Mouse (Mus musculus) lung, embryonic 14.5 days (tissue): ENCODE data around the gene Cryba4. TPM values are rescaled to one million over a fixed set of nuclear protein-coding genes. Genes with fewer than 3 reads are reported as not detected.

Source experiments
- ATAC-seq: fragments of 200-750 bp; cut with Nextera tagmentation; 2 replicates; pipeline ENCODE4 v1.8.0; 2017; ENCODE audit warnings: mild to moderate bottlenecking, moderate TSS enrichment, moderate library complexity; ENCODE audit not compliant: insufficient read depth
- DNase-seq: peaks from one replicate; pipeline ENCODE4 v3.0.0-alpha.2; 2015
- H3K27ac ChIP-seq: fragments of 300-500 bp; sonication (generic); 2 replicates; pipeline ENCODE4 v1.5.1; 2014; ENCODE audit warnings: low read depth, mild to moderate bottlenecking, moderate library complexity
- H3K27me3 ChIP-seq: fragments of 300-500 bp; sonication (generic); 2 replicates; pipeline ENCODE4 v1.6.1; 2014; ENCODE audit warnings: low read length, control low read depth; ENCODE audit not compliant: insufficient read depth
- H3K36me3 ChIP-seq: fragments of 300-500 bp; sonication (generic); 2 replicates; pipeline ENCODE4 v1.6.1; 2014; ENCODE audit warnings: control low read depth; ENCODE audit not compliant: insufficient read depth
- H3K4me1 ChIP-seq: fragments of 300-500 bp; sonication (generic); 2 replicates; pipeline ENCODE4 v1.6.1; 2014; ENCODE audit warnings: antibody characterized with exemption, control low read depth; ENCODE audit not compliant: insufficient read depth
- H3K4me2 ChIP-seq: fragments of 300-500 bp; sonication (generic); 2 replicates; pipeline ENCODE4 v1.6.1; 2014; ENCODE audit warnings: mild to moderate bottlenecking
- H3K4me3 ChIP-seq: fragments of 300-500 bp; sonication (generic); 2 replicates; pipeline ENCODE4 v1.5.1; 2014; ENCODE audit warnings: low read depth, low read length
- H3K9ac ChIP-seq: fragments of 300-500 bp; sonication (generic); 2 replicates; pipeline ENCODE4 v1.6.1; 2014
- H3K9me3 ChIP-seq: fragments of 300-500 bp; sonication (generic); 2 replicates; pipeline ENCODE4 v1.6.1; 2016; ENCODE audit warnings: low read depth, low read length, control low read depth
- CTCF ChIP-seq: IDR thresholded peaks from 2 replicates; pipeline ENCODE4 v1.5.1; 2016; ENCODE audit warnings: antibody characterized with exemption, low read depth
- WGBS: fragments of 180-500 bp; shearing (Covaris S2); extraction: QIAGEN DNeasy Blood & Tissue Kit; methylation state at CpG from one replicate; pipeline ENCODE4 v1.1.7; 2014; 5-methylcytosine and 5-hydroxymethylcytosine counted together
- polyA plus RNA-seq: library from polyadenylated mRNA; unstranded; fragments of >200 nt; fragmentation: Nextera tagmentation; extraction: Ambion mirVana; gene quantifications from 2 replicates; pipeline ENCODE4 v1.2.1, GENCODE M21; 2014

Gene Cryba4
- polyA plus RNA-seq, 1 experiment from 2014 or later = 2.7 TPM

DNA sequence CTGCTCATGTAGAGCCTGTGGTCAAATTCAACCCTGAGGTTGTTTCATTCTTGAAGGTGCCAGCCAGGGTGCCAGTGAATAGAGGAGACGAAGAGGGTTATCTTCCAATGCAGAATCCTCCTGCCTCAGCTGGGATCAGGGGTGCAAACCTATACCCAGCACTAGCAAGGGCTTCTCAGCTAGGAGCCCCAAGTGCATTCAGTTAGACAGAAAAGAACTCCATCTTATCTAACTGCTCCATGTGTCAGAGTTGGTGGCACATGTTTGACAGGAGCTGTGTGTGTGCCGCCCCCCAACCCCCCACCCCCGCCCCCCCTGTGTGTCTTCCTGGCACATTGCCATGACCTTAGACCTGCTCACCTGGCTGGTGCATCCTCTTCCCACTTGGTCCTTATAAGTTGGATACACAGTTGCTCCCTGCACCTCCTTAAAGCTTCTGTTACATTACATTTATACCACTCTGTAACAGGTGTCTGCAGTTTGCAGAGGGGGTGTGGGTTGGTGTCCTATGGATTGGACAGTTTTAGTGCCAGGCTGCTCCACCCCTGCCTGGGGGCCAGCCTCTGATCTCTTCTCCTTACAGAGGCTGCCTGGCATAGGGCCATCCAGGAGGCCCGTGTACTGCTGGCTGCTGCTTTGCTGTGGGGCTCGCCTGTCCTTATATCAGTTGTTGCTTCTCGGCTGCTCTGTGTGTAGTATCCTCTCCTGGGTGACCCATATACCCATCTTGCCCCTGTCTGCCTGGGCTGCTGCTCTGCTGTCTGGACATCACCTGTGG lies 44.3 kb upstream of the Cryba4 start:
- 62% methylated on average over 6 of the region's 6 CpGs for WGBS
- no peaks in the 10 kb centered on the region for H3K36me3 ChIP-seq
- no peaks in the 10 kb centered on the region for H3K9me3 ChIP-seq
- peak overlapping the region; percentile 58 for H3K27ac ChIP-seq
- DNase-seq (no peak), ATAC-seq (no peak)
- no peaks in the 10 kb centered on the region for H3K27me3 ChIP-seq
- H3K4me3 ChIP-seq = no peak overlapping the region
- TF ChIP-seq CTCF = no peak
- no peak overlapping the region for H3K9ac ChIP-seq
- no peak overlapping the region for H3K4me2 ChIP-seq
- H3K4me1 ChIP-seq = no peaks in the 10 kb centered on the region

DNA sequence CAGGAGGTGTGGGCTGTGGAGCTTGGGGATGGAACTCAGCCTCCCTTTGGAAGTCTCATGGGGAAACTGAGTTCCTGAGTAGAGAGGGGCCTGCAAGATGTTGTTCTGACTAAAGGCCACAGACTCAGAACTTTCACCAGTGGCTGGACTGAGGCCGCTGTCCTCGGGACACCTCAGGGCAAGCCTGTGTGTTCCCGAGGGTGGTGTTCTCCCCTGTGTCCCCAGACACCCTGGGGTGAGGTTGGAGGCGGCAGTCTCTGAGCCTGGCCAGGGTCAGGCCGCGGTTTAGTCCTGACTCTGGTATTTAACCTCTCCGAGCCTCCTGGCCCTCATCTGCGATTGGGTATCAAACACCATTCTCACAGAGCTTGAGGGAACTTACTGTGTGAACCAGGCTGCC lies 43.2 kb upstream of the Cryba4 start:
- Histone ChIP-seq H3K9me3 (no peaks in the 10 kb centered on the region), H3K9ac (no peak overlapping the region), H3K4me1 (no peaks in the 10 kb centered on the region), H3K36me3 (no peaks in the 10 kb centered on the region), H3K4me2 (no peak overlapping the region), H3K27me3 (no peaks in the 10 kb centered on the region), H3K4me3 (no peak overlapping the region), H3K27ac (no peak overlapping the region)
- ATAC-seq = no peak
- no peak for TF ChIP-seq CTCF
- DNase-seq = no peak
- WGBS = 59% methylated on average over 8 of the region's 8 CpGs

DNA sequence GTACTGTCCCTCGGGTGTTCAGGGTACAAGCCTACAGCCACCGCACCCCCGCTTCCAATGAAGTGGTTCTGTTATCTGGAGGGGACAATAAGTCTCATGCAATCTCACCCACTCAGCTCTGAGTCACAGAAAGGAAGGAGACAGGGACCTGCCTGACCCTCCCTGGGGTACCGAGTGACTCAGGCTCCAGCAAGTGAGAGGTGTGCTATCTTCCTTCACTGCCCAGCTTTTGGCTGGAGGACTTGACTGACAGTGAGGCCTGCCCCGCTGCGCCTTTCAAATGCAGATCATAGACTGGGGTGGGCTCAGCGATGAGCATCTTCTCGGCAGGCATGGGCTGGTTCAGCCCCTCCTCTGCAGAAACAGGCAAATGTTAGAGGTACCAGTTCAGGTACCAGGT lies 42.8 kb upstream of the Cryba4 start:
- WGBS = 45% methylated on average over 8 of the region's 8 CpGs
- Histone ChIP-seq H3K9me3 (no peaks in the 10 kb centered on the region), H3K27ac (no peak overlapping the region), H3K9ac (no peak overlapping the region), H3K27me3 (no peaks in the 10 kb centered on the region), H3K4me2 (no peak overlapping the region), H3K4me3 (no peak overlapping the region), H3K4me1 (no peaks in the 10 kb centered on the region), H3K36me3 (no peaks in the 10 kb centered on the region)
- no peak for TF ChIP-seq CTCF
- DNase-seq (no peak), ATAC-seq (no peak)

DNA sequence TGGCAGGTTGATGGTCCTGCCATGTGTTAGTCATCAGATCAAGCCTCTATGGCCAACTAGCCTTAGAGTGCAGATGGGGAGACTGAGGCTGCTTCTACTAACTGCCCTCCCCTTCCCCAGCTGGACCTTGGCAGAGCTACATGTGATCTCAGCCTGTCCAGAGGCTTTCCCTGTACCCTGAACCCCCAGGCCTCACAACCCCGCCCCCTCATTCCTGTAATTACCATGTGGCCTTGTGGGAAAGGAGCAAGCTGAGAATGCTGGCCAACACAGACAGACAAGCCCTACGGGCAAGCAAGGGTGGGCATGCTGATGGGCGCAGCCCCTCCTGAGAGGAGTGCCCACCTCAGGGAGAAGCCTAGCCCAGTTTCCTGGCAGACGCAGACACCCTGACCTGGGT lies 42.4 kb upstream of the Cryba4 start:
- DNase-seq (no peak), ATAC-seq (no peak)
- 81% methylated on average over 4 of the region's 4 CpGs for WGBS
- no peak overlapping the region for H3K4me3 ChIP-seq
- no peak overlapping the region for H3K27ac ChIP-seq
- TF ChIP-seq CTCF = no peak
- H3K9me3 ChIP-seq = no peaks in the 10 kb centered on the region
- no peaks in the 10 kb centered on the region for H3K36me3 ChIP-seq
- no peak overlapping the region for H3K4me2 ChIP-seq
- H3K9ac ChIP-seq = no peak overlapping the region
- H3K4me1 ChIP-seq = no peaks in the 10 kb centered on the region
- no peaks in the 10 kb centered on the region for H3K27me3 ChIP-seq

DNA sequence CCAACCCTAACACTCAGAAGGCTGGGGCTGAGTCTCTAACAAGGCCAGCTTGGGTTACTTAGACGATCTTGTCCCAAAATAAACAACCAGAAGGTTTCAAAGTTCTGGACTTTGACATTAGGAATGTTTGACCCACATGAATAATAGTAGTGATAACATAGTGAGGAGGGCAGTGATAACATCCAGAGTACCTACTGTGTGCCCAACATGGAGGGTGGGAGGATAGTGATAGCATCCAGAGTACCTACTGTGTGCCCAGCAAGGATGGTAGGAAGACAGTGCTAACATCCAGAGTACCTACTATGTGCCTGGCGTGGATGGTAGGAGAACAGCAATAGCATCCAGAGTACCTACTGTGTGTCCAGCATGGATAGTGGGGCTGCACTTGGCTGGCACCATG lies 41.5 kb upstream of the Cryba4 start:
- no peak overlapping the region for H3K4me3 ChIP-seq
- H3K9ac ChIP-seq = no peak overlapping the region
- no peaks in the 10 kb centered on the region for H3K9me3 ChIP-seq
- no peak for DNase-seq
- ATAC-seq = no peak
- TF ChIP-seq CTCF = no peak
- no peaks in the 10 kb centered on the region for H3K27me3 ChIP-seq
- WGBS = 54% methylated on average over 2 of the region's 2 CpGs
- H3K36me3 ChIP-seq = no peaks in the 10 kb centered on the region
- H3K4me2 ChIP-seq = no peak overlapping the region
- H3K4me1 ChIP-seq = no peaks in the 10 kb centered on the region
- H3K27ac ChIP-seq = no peak overlapping the region

DNA sequence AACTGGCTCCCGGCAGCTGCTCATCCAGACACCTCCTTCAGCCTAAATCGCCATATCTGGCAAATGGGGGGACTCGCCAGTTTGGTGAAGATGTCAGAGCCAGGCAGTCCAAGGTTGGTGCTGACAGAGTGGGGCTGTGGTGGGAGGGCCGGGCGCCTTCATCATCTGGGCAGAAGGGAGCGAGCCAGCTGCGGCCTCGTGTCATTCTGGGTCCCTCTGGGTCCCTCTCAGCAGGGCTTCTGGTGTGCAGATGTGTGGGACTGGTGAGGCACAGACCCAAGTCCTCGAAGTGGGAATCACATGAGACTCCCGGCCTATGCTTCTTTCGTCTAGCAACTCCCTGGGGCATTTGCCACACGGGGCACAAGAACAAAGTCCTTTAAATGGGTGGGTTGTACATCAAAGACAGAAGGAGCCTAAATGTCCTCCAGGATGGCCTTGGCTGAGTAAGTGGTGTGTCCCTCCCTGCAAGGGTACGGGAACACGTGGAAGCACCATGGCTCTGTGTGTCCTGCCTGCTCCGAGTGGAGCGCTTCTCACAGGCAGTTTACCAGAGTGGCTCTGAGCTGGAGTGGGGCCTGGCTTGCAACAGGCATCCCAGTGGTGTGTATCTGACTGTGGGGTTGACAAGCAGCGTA lies 40.1 kb upstream of the Cryba4 start:
- H3K36me3 ChIP-seq = no peaks in the 10 kb centered on the region
- H3K4me3 ChIP-seq = no peak overlapping the region
- DNase-seq (no peak), ATAC-seq (no peak)
- H3K9me3 ChIP-seq = no peaks in the 10 kb centered on the region
- no peaks in the 10 kb centered on the region for H3K27me3 ChIP-seq
- TF ChIP-seq CTCF = no peak
- no peak overlapping the region for H3K4me2 ChIP-seq
- 81% methylated on average over 17 of the region's 17 CpGs for WGBS
- no peak overlapping the region for H3K9ac ChIP-seq
- H3K4me1 ChIP-seq = no peaks in the 10 kb centered on the region
- H3K27ac ChIP-seq = no peak overlapping the region

DNA sequence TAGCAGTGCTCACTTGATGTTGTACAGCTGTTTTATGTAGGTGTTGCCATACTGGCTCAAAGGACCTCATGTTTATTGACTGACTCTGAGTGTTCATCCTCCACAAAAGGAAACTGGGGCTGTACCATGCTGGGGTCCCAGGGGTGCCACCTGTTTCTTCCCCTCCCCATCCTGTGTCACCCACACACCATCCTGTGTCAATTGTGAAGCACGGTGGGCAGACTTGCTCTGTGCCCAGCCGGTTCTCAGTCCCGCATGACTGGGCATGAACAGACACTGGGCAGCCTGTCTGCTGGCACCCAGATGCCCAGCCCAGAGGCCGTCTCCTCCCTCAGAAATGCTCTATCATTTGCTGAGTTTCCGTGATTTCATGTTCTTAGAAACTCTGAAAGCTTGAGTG lies 39.5 kb upstream of the Cryba4 start:
- no peaks in the 10 kb centered on the region for H3K4me1 ChIP-seq

More for the DNA sequence above, 39.5 kb upstream of the Cryba4 start:
- Histone ChIP-seq H3K27me3 (no peaks in the 10 kb centered on the region), H3K27ac (no peak overlapping the region), H3K4me3 (no peak overlapping the region), H3K36me3 (no peaks in the 10 kb centered on the region), H3K9me3 (no peaks in the 10 kb centered on the region), H3K4me2 (no peak overlapping the region), H3K9ac (no peak overlapping the region)
- ATAC-seq (no peak), DNase-seq (no peak)
- WGBS = 91% methylated on average over 5 of the region's 5 CpGs
- no peak for TF ChIP-seq CTCF
